Mouse (Mus musculus) olfactory bulb, adult 2 months (tissue): ENCODE results near the gene Eps8. TPM values are rescaled to one million over a fixed set of nuclear protein-coding genes. Genes with fewer than 3 reads are reported as not detected.

ENCODE experiments used
- H3K27ac ChIP-seq: fragments of 200-500 bp; 2 replicates; pipeline ENCODE4 v1.5.1; 2012; ENCODE audit warnings: low read depth, low read length; ENCODE audit not compliant: insufficient read depth
- H3K4me1 ChIP-seq: fragments of 200-500 bp; 2 replicates; pipeline ENCODE4 v1.6.1; 2012; ENCODE audit warnings: low read length; ENCODE audit not compliant: control insufficient read depth, insufficient read depth
- H3K4me3 ChIP-seq: fragments of 200-500 bp; 2 replicates; pipeline ENCODE4 v1.5.1; 2012; ENCODE audit warnings: mild to moderate bottlenecking, low read depth, low read length, moderate library complexity; ENCODE audit not compliant: insufficient read depth
- CTCF ChIP-seq: fragments of 200-500 bp; IDR thresholded peaks from 2 replicates; pipeline ENCODE4 v1.5.1; 2012; ENCODE audit warnings: low read depth, mild to moderate bottlenecking, low read length, moderate library complexity; ENCODE audit not compliant: insufficient read depth
- POLR2A ChIP-seq: fragments of 200-500 bp; IDR thresholded peaks from 2 replicates; pipeline ENCODE4 v1.6.1; 2012; ENCODE audit warnings: mild to moderate bottlenecking, low read depth, low read length, moderate library complexity; ENCODE audit not compliant: insufficient read depth
- WGBS: fragments of 180-500 bp; shearing (Covaris S2); methylation state at CpG from one replicate; pipeline ENCODE4 v1.1.7; 2018; 5-methylcytosine and 5-hydroxymethylcytosine counted together
- polyA plus RNA-seq: library from polyadenylated mRNA; stranded (reverse); fragments of >200 nt; gene quantifications from 2 replicates; pipeline ENCODE4 v1.2.4, GENCODE M21; 2012; ENCODE audit warnings: low replicate concordance; ENCODE audit not compliant: missing spikeins, insufficient read depth, insufficient read length

The Eps8 gene
- polyA plus RNA-seq, 1 experiment: not detected

DNA sequence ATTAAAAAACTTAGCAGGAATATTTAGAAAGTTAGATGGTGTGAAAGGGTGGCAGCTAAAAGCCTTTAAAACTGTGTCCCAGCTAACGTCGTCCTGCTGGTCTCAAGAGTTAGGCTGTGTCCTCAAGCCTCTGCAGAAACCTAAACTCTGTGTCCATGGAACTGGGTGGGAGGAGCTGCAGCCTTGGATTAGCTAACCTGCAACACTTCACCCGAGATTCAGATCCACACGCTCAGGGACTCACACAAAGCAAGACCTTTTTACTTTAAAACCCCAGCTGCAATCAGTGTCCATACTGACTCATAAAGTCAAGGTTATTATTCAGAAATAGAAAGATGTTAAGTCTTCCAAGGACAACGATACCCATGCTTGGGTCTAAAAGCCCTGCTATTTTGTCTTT is 18.5 kb downstream of the Eps8 start:
- H3K4me3 ChIP-seq: no peak overlapping the region
- TF ChIP-seq CTCF: no peak
- TF ChIP-seq POLR2A: no peak
- 75% methylated on average over 5 of the region's 5 CpGs for WGBS
- H3K4me1 ChIP-seq: no peaks in the 10 kb centered on the region
- no peak overlapping the region for H3K27ac ChIP-seq

GRCm38 (mm10) chr6:137633626-137634025 is 21.1 kb downstream of the Eps8 start:
- WGBS: 66% methylated on average over 4 of the region's 4 CpGs
- Histone ChIP-seq H3K27ac (no peak overlapping the region), H3K4me3 (no peak overlapping the region), H3K4me1 (peaks cover 8% of the 10 kb centered on the region)
- TF ChIP-seq POLR2A: no peak
- no peak for TF ChIP-seq CTCF

DNA sequence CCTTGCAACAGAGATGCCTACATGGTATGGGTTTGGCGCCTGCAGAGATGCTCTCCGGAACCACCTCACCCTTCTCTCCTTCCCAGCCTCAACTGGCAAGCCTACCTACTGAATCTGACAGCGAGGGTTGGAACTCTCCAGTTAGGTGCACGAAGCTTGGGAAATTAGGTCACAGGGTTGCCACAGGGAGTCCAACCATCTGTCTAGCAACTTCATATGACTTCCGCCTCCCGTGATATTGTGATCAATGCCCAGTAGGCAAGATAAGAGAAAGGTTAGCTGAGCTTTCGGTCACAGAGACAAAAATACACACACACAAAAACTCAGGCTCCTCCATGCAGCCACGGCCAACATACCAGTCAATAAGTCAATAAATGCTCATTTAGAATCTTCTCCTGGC is 21.6 kb downstream of the Eps8 start:
- H3K4me3 ChIP-seq: no peak overlapping the region
- no peak for TF ChIP-seq POLR2A
- no peak for TF ChIP-seq CTCF
- WGBS: 88% methylated on average over 8 of the region's 8 CpGs
- peaks cover 8% of the 10 kb centered on the region for H3K4me1 ChIP-seq
- no peak overlapping the region for H3K27ac ChIP-seq

- peaks cover 8% of the 10 kb centered on the region for H3K4me1 ChIP-seq
- 93% methylated on average over 13 of the region's 13 CpGs for WGBS
- TF ChIP-seq POLR2A (no peak), CTCF (no peak)
- no peak overlapping the region for H3K27ac ChIP-seq
- no peak overlapping the region for H3K4me3 ChIP-seq
Observed at GRCm38 (mm10) chr6:137630387-137630786, 24.3 kb downstream of the Eps8 start.

GRCm38 (mm10) chr6:137629603-137630231 is 25.0 kb downstream of the Eps8 start:
- 0 out of 2 replicates have a peak overlapping the region, but pooled peaks have one; percentile 54 for H3K27ac ChIP-seq
- WGBS: 36% methylated on average over 13 of the region's 13 CpGs
- TF ChIP-seq CTCF: no peak

GRCm38 (mm10) chr6:137628715-137629114 is 26.0 kb downstream of the Eps8 start:
- WGBS: 96% methylated on average over 6 of the region's 6 CpGs
- Histone ChIP-seq H3K27ac (no peak overlapping the region), H3K4me3 (no peak overlapping the region), H3K4me1 (peaks cover 8% of the 10 kb centered on the region)
- TF ChIP-seq CTCF: no peak
- no peak for TF ChIP-seq POLR2A

More at GRCm38 (mm10) chr6:137629603-137630231, 25.0 kb downstream of the Eps8 start:
- Histone ChIP-seq H3K4me1 (peaks cover 8% of the 10 kb centered on the region), H3K4me3 (no peak overlapping the region)

DNA sequence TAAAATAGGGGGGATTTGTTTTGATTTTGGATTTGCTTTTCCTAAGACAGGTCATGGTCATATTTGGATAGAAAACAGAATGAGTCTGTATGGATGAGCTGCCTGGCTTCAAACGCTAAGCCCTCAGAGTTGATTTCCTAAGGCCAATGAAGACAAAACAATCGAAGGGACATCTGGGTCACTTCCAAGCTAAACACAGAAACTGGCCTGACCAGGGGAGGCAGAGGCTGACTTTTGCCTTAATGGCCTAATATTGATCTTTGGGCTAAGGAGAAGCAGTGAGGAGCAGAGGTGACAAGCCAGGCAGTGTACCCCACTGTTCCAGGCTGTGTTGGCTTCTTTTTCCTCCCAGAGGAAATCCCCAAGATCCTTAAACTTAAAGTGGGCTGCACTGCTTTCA is 33.7 kb downstream of the Eps8 start:
- WGBS: 85% methylated on average over 2 of the region's 2 CpGs
- TF ChIP-seq CTCF (no peak), POLR2A (no peak)
- Histone ChIP-seq H3K27ac (no peak overlapping the region), H3K4me3 (no peak overlapping the region), H3K4me1 (no peaks in the 10 kb centered on the region)

GRCm38 (mm10) chr6:137613903-137614302 is 40.8 kb downstream of the Eps8 start:
- H3K27ac ChIP-seq: no peak overlapping the region
- no peak overlapping the region for H3K4me3 ChIP-seq
- WGBS: 75% methylated on average over 4 of the region's 4 CpGs
- H3K4me1 ChIP-seq: no peaks in the 10 kb centered on the region
- TF ChIP-seq CTCF (no peak), POLR2A (no peak)

- Histone ChIP-seq H3K4me1 (no peaks in the 10 kb centered on the region), H3K4me3 (no peak overlapping the region), H3K27ac (no peak overlapping the region)
- no peak for TF ChIP-seq POLR2A
- no peak for TF ChIP-seq CTCF
- 56% methylated on average over 2 of the region's 2 CpGs for WGBS
Observed at GRCm38 (mm10) chr6:137612071-137612547, 42.6 kb downstream of the Eps8 start.
